Mouse (Mus musculus) layer of hippocampus, adult 18-20 months (tissue): ENCODE results near the gene Gpr31b. TPM values are rescaled to one million over a fixed set of nuclear protein-coding genes. Genes with fewer than 3 reads are reported as not detected.
"Not testable (repeated sequence)": the region's sequence is repeated elsewhere in the genome, so short reads cannot be mapped to it uniquely, and the experiment has no call there.

ENCODE experiments used
- DNase-seq, 2 experiments: peaks; one replicate each; pipeline ENCODE4 v3.0.0; 2022; ENCODE audit warnings: low spot score in 2 of 2
- long read RNA-seq: library from polyadenylated mRNA; stranded (forward); transcript quantifications from one replicate; pipeline ENCODE4 v2.0.0, GENCODE M21; 2021
- total RNA-seq, 2 experiments: library from RNA; stranded (reverse); gene quantifications; 2 replicates each; pipeline ENCODE4 v1.2.3; 2021

Gpr31b gene
- total RNA-seq = not detected
- long read RNA-seq = 0 reads

DNA sequence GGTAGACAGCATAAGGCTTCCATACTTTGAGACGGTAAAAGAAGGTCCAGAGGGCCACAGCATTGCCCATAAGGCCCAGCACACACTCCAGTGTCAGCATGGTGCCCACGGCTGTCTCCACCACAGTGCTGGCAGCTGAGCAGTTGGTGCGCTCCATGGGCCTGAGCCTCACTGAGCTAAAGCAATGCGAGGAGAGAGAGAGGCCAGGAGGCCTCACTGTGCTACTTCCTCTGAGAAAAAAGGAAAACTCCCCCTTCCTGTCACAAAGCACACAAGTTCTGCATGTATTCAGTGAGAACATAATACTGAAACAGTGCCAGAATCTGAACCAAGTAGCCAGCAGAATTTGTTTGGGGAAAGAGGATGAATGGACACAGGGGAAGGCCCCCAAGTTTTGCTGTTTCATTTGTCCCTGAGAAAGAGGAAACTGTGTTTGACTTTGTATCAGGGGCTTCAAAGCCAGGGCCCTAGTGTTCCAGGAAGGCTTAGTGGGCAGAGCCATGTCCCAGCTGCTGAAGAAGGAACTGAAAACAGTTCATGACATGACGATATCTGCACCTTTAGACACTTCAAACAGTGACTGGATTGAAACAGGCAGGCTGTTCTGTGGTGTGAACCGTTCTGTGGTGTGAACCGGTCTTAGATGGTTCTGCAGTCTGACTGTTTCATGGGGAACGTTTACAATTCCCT is at the start of gene Gpr31b:
TSS of gene Gpr31b (minus strand) at position 173 of the 690 bp plus-strand sequence.
- not testable (repeated sequence) for DNase-seq

GRCm38 (mm10) chr17:13092960-13093359 is 40.9 kb upstream of the Gpr31b start:
- not testable (repeated sequence) for DNase-seq

- DNase-seq = not testable (repeated sequence)
Observed at GRCm38 (mm10) chr17:13092100-13092764, 40.1 kb upstream of the Gpr31b start.

DNA sequence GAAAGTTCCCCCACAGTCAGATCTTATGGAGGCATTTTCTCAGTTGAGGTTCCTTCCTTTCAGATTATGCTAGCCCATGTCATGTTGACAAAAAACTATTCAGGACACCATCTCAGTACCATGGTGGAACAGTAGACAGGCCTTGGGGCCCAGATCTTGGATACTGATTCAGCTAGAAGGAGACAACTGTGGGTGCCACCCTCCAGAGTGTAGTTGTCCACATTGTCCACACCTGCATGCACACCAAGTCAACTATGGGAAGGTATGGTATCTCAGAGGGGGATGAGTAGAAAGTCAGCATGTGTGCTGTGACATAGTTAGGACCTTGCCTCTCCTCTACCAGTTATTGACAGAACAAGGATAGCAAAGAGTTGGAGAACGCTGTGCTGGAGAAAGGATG is 39.4 kb upstream of the Gpr31b start:
- DNase-seq = not testable (repeated sequence)

DNA sequence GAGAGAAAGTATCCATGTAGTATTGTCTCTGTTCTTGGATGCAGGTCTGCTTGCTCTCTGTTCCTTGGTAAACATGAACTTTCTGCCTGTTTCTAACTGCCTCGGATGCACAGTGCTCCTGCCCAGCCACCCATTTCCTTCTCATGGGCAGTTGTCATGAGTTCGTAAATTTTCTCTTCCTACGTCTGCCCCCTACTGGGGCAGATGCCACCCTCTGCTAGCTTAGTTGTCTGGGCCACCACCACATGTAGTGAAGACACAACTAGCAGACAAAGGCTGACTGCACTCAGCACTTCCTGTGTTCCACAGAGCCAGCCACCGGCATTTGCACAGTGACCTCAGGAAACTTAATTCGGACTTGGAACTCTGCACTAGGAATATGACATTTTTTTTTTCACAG is 17.1 kb upstream of the Gpr31b start:
- DNase-seq = not testable (repeated sequence)

DNA sequence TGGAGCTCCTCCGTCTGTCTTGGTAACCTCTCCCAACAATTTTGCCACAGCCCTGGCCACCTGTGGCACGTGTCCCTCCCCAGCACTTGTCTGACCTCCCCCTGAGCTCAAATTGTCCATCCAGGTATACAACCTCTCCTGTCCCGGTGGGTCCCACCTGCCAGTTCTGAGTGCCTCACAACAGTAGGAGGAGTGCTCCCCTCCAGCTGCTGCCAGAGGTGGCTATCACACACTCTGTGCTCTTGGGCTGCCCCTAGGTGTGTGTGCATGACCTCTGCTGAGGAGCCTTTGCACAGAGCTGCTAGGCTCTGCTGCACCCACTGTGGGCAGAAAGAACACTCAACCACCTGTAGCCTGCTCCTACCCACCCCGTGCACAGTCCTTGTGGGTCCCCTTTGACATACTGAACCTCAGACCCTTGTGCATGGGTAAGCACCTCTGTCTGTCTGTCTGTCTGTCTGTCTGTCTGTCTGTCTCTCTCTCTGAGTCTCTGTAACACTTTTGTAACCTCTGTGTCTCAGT is 15.8 kb upstream of the Gpr31b start:
- DNase-seq = not testable (repeated sequence)

- DNase-seq = not testable (repeated sequence)
Observed at GRCm38 (mm10) chr17:13062882-13063281, 10.8 kb upstream of the Gpr31b start.

- not testable (repeated sequence) for DNase-seq
Observed at GRCm38 (mm10) chr17:13060804-13061203, 8.7 kb upstream of the Gpr31b start, which contains the start of gene Tcp10b. Gene Tcp10b, plus strand, starts transcription at chr17:13061104.

DNA sequence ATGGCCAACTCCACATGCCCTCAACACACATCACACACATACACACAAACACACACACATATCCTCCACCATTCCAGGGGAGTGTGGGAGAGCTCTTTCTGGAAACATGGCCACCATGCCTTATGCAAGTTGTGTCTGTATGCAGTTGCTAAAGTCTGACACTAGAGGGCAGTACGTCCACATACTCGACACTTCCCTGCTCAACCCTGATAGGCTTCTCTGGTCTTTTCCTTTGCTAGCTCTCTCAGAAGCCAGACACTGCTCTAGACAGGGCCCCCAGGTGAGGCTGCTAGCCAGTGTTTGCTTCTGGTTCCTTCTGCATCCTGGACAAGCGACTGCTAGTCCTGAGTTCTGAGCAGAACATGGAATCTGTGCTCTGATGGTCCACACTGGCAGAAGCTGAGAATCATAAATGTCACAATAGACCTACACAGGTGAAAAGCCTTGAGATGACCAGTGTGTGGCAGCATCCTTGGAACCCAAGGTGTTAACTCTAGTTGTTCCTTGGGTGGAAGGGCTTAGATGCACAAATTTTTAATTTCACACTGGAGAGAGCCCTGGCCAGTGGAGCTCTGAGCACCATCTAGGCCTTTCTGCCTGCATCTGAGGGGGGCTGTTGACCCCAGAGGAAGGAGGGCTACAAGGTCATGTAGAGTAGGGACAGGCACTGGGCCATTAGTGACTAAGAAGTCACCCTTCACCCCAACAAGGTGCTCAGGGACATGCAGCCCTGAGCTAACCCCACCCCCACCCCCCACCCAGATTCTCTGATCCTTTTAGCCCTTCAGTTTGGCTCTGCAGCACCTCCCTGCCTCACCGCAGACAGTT is 8.0 kb downstream of the Gpr31b start:
- peak; percentile 42 to 80 for DNase-seq

DNA sequence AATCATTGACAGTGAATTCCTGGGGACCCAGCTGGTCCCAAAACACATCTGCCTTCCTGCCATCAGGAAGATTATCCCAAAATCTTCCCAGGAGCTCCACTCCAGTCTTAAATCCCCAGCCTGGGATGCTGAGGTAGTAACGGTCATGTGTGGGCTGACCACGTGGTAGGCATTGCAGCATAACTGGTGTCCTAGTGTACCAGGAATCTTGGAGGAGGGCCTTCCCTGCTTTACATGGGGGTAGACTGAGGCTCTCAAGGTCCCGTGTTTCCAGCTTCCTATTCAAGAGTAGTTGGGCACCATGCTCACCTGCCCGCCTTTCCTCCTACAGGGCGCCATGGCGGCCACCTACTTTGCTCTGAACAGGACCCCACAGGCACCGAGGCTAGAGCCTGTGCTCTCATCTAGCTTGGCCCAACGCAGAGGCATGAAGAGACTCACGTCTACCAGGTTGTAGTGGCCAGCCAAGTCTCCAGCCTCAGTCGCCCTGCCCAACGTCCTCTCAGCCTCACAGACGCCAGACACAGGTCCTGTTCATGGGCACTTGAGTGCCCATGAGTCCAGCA is 15.4 kb downstream of the Gpr31b start:
- DNase-seq = not testable (repeated sequence)

DNA sequence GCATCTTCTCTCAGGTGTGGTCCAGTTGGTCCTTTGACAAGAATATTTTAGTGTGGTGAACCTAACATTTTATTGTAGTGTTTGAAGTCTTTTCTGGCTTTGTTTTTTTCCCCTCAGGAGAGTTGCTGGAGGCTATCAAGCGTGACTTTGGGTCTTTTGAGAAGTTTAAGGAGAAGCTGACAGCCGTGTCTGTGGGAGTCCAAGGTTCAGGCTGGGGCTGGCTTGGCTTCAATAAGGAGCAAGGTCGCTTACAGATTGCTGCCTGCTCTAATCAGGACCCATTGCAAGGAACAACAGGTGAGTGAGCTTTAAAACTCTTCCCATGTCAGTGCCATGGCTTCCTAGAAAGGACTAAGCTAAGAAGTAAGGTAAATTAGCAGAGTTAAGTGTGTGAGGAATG is 38.8 kb downstream of the Gpr31b start:
- DNase-seq = no peak

GRCm38 (mm10) chr17:13009887-13010286 is 42.2 kb downstream of the Gpr31b start:
- DNase-seq = peak in 1 of 2 experiments; percentile 76

DNA sequence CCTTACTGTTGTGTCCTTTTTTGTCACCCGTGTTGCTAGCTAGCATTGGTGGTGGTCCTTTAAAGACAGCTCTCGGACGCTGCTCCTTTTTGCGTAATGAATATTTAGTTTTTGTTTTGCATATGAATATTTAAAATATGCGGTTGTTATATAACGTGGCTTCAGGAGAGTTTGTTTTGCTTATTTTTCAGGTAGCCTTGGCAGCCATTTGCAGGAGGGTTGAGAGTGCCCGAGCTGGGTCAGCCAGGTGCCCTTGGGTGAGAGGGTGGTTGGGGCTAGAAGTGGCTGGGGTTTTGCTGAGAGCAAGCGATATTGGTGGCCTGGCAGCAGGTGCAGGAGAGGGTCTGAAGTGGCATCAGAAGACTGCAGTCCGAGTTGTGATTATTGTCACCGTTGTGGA is 43.6 kb downstream of the Gpr31b start:
- no peak for DNase-seq

DNA sequence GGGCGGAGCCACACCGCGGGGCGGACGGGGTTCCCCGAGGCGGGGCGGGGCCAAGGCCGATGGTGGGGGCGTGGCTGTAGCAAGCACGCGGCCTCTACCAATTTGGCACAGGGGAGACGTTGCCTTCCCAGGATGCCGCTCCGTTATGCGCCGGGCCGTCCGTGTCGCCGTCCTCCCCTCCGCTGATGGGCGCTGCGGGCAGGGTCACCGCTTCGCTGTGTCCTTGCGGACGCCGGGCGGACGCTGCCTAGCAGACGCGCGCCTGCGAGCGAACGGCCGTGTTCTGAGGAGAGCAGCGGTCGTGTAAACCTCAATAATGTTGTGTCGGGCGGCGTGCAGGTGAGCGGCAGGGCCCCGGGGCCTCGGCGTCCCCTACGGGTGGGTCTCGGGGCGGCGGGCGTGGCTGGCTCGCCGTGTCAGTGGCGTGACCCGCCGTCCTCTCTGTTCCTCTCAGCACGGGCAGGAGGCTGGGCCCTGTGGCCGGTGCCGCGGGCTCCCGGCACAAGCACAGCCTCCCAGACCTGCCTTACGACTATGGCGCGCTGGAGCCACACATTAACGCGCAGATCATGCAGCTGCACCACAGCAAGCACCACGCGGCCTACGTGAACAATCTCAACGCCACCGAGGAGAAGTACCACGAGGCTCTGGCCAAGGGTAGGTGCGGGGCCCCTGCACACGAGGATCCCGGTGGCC is 44.2 kb downstream of the Gpr31b start:
- DNase-seq = peak; percentile 98 to 99

DNA sequence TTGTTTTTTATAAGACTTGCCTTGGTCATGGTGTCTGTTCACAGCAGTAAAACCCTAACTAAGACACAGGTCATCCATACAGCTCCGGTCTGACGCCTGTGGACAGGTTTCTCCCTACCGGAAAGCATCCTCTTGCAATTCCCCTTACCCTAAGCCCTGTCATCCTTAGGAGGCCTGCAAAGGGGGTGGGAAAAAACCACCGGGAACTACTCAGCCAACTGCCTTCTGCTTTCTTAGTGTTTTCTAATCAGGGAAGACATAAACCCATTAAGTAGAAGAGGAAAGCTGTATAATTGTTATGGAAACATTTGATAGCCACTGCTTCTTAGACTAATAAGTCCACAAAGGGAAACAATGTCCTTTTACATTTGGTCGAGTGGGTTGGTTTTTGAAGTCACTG is 45.1 kb downstream of the Gpr31b start:
- DNase-seq = no peak

GRCm38 (mm10) chr17:13006546-13006945 is 45.5 kb downstream of the Gpr31b start, which contains the start of gene Sod2:
Gene Sod2, plus strand, starts transcription at chr17:13006846.
- DNase-seq = not testable (repeated sequence)

DNA sequence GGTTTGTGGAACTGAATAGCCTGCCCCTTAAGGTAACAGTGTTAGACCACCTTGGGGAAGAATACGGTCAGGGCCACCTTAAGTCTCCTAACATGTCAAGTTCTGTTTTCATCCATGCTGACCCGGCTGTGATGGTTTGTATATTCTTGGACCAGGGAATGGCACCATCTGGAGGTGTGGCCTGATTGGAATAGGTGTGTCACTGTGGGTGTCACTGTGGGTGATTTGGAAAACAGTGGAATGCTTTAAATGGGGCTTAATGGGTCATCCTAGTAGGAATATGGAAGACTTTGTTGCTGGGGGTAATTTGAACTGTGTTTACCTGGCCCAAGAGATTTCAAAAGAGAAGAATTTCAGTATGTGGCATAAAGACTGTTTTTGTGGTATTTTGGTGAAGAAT is 47.7 kb downstream of the Gpr31b start:
- not testable (repeated sequence) for DNase-seq

DNA sequence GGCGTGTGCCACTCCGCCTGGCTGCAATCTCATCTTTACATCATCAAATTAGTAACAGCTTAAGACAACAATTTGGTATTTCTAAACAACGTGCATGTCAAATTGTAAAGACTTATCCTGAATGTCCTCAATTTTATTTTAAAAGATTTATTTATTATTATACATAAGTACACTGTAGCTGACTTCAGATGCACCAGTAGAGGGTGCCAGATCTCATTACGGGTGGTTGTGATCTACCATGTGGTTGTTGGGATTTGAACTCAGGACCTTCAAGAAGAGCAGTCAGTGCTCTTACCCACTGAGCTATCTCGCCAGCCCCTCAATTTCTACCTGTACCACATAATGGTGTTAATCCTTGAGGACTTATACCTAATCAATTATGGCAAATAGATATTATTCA is 49.9 kb downstream of the Gpr31b start:
- not testable (repeated sequence) for DNase-seq
